Mouse (Mus musculus) limb, embryonic 12.5 days (tissue): ENCODE data around the gene Ift172. TPM values are rescaled to one million over a fixed set of nuclear protein-coding genes. Genes with fewer than 3 reads are reported as not detected.
A peak's percentile ranks its signal among the peaks of the same experiment; 100 is the strongest.

ENCODE experiments used
- ATAC-seq: fragments of 200-750 bp; cut with Nextera tagmentation; 2 replicates; pipeline ENCODE4 v1.8.0; 2017; ENCODE audit warnings: low read depth, moderate TSS enrichment; ENCODE audit not compliant: insufficient number of reproducible peaks, insufficient read depth, low FRiP score, low TSS enrichment
- H3K27ac ChIP-seq: fragments of 300-500 bp; sonication (generic); 2 replicates; pipeline ENCODE4 v1.5.1; 2016; ENCODE audit warnings: mild to moderate bottlenecking, moderate library complexity
- H3K27me3 ChIP-seq: fragments of 300-500 bp; sonication (generic); 2 replicates; pipeline ENCODE4 v1.6.1; 2016; ENCODE audit warnings: mild to moderate bottlenecking, moderate library complexity
- H3K36me3 ChIP-seq: fragments of 300-500 bp; sonication (generic); 2 replicates; pipeline ENCODE4 v1.6.1; 2016; ENCODE audit warnings: mild to moderate bottlenecking, moderate library complexity
- H3K4me1 ChIP-seq: fragments of 300-500 bp; sonication (generic); replicated peaks from 2 replicates; pipeline ENCODE4 v1.6.1; 2016
- H3K4me2 ChIP-seq: fragments of 300-500 bp; sonication (generic); 2 replicates; pipeline ENCODE4 v1.6.1; 2016; ENCODE audit warnings: mild to moderate bottlenecking, moderate library complexity
- H3K4me3 ChIP-seq: fragments of 300-500 bp; sonication (generic); replicated peaks from 2 replicates; pipeline ENCODE4 v1.5.1; 2016; ENCODE audit warnings: mild to moderate bottlenecking
- H3K9ac ChIP-seq: fragments of 300-500 bp; sonication (generic); replicated peaks from 2 replicates; pipeline ENCODE4 v1.6.1; 2016; ENCODE audit warnings: mild to moderate bottlenecking, moderate library complexity
- H3K9me3 ChIP-seq: fragments of 300-500 bp; sonication (generic); 2 replicates; pipeline ENCODE4 v1.6.1; 2016; ENCODE audit warnings: mild to moderate bottlenecking, moderate library complexity
- WGBS: fragments of 180-500 bp; shearing (Covaris S2); methylation state at CpG from one replicate; pipeline ENCODE4 v1.1.7; 2016; 5-methylcytosine and 5-hydroxymethylcytosine counted together
- polyA plus RNA-seq: library from polyadenylated mRNA; unstranded; fragments of >200 nt; fragmentation: Nextera tagmentation; extraction: Ambion mirVana; gene quantifications from 2 replicates; pipeline ENCODE4 v1.2.1, GENCODE M21; 2016

The Ift172 gene
- polyA plus RNA-seq, 1 experiment from 2014 or later = 55.4 TPM

DNA sequence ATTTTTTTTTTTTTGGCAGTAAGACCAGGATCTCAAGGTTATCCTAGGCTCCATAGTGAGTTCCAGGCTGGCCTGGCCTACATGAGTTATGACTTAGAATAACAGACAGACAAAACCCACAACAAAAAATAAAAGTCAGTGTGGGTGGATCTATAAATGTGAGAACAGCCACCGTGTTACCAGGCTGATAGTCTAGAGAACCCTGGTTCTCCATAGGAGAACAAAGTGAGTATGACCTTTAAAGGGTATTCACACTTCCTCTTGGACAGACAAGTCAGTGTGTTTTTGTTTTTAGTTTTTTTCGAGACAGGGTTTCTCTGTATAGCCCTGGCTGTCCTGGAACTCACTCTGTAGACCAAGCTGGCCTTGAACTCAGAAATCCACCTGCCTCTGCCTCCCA is 34.9 kb downstream of the Ift172 start:
- peaks cover 84% of the 10 kb centered on the region for H3K36me3 ChIP-seq

GRCm38 (mm10) chr5:31255381-31255780 is 35.5 kb downstream of the Ift172 start:
- WGBS = 84% methylated on average over 2 of the region's 2 CpGs
- no peak for ATAC-seq
- no peaks in the 10 kb centered on the region for H3K27me3 ChIP-seq
- peaks cover 34% of the 10 kb centered on the region for H3K4me1 ChIP-seq
- H3K4me3 ChIP-seq = no peak overlapping the region
- H3K4me2 ChIP-seq = no peak overlapping the region
- no peak overlapping the region for H3K9ac ChIP-seq
- H3K36me3 ChIP-seq = peaks cover 84% of the 10 kb centered on the region
- H3K9me3 ChIP-seq = no peaks in the 10 kb centered on the region
- no peak overlapping the region for H3K27ac ChIP-seq

More for the DNA sequence above, 34.9 kb downstream of the Ift172 start:
- WGBS = 86% methylated on average over 2 of the region's 2 CpGs
- H3K9ac ChIP-seq = no peak overlapping the region
- H3K27me3 ChIP-seq = no peaks in the 10 kb centered on the region
- ATAC-seq = no peak
- peaks cover 28% of the 10 kb centered on the region for H3K4me1 ChIP-seq
- H3K9me3 ChIP-seq = no peaks in the 10 kb centered on the region
- no peak overlapping the region for H3K27ac ChIP-seq
- H3K4me3 ChIP-seq = no peak overlapping the region
- H3K4me2 ChIP-seq = no peak overlapping the region

- Histone ChIP-seq H3K4me1 (peaks cover 35% of the 10 kb centered on the region), H3K9ac (no peak overlapping the region), H3K27me3 (no peaks in the 10 kb centered on the region), H3K4me2 (no peak overlapping the region), H3K4me3 (no peak overlapping the region), H3K36me3 (peaks cover 84% of the 10 kb centered on the region), H3K9me3 (no peaks in the 10 kb centered on the region), H3K27ac (no peak overlapping the region)
- 86% methylated on average over 8 of the region's 8 CpGs for WGBS
- no peak for ATAC-seq
These were observed 36.0 kb downstream of the Ift172 start for GRCm38 (mm10) chr5:31254901-31255300.

DNA sequence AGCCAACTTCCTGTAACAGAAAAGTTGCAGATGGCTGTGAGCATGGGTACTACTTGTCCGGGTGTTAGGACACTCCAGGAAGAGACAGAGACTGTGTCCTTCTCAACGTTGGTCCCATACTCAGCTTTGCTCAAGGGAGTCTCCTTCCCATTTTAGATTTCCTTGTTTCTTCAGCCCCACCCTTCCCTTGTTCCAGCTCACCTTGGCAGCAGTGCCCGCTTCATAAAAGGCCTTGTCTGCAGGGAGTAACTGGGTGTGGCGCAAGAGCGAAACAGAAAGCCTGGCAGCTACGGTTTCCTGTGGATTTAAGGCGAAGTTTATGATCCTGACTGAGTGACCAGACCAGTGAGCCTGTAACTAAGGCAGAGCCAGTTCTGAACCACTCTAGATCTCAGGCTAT is 36.5 kb downstream of the Ift172 start:
- no peaks in the 10 kb centered on the region for H3K27me3 ChIP-seq
- H3K4me3 ChIP-seq = no peak overlapping the region
- no peak for ATAC-seq
- WGBS = 80% methylated on average over 7 of the region's 7 CpGs
- no peak overlapping the region for H3K27ac ChIP-seq
- no peaks in the 10 kb centered on the region for H3K9me3 ChIP-seq
- no peak overlapping the region for H3K4me2 ChIP-seq
- no peak overlapping the region for H3K9ac ChIP-seq
- H3K36me3 ChIP-seq = peaks cover 84% of the 10 kb centered on the region
- peaks cover 35% of the 10 kb centered on the region for H3K4me1 ChIP-seq

- no peak overlapping the region for H3K4me2 ChIP-seq
- H3K9ac ChIP-seq = no peak overlapping the region
- no peak overlapping the region for H3K4me3 ChIP-seq
- H3K4me1 ChIP-seq = peaks cover 35% of the 10 kb centered on the region
- no peaks in the 10 kb centered on the region for H3K27me3 ChIP-seq
- H3K9me3 ChIP-seq = no peaks in the 10 kb centered on the region
- peaks cover 84% of the 10 kb centered on the region for H3K36me3 ChIP-seq
- 95% methylated on average over 8 of the region's 8 CpGs for WGBS
- H3K27ac ChIP-seq = peak overlapping the region; percentile 84
- no peak for ATAC-seq
These were observed 37.1 kb downstream of the Ift172 start for GRCm38 (mm10) chr5:31253806-31254205.

DNA sequence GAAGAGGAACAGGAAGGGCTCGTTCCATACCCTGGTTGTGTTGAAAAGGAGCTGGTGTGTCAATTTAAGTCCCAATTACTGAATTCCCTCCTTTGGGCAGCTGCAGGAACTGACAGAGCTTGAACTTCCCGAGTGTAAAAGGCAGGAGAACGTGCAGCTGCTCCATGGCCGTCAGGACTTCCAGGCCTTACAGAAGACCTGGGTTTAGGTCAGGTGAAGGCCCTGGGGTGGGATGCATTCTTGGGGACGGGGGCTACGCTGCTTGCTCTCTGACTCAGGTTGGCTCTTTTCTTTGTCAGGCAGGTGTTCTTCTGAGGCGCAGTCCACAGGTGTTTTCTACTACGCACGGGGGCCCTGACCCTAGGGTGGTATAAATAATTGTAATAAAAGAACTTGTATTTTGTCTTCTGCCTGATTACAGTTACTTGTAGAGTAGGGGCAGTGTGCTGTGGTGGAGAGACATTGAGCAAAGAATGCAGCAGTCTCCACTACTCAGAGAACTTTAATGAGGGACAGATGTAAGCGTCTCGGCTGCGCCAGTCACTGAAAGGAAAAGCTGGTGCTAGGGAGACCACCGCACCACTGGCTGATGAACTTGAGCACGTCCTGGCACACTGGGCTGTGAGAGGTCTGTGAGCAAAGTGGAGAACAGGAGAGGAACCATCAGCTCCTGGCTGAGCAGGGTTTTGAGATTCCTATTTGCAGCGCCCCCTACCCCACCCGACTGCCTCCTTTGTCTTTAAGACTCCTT is 37.9 kb downstream of the Ift172 start:
- no peaks in the 10 kb centered on the region for H3K27me3 ChIP-seq
- H3K36me3 ChIP-seq = peaks cover 87% of the 10 kb centered on the region
- H3K4me3 ChIP-seq = no peak overlapping the region
- H3K9me3 ChIP-seq = no peaks in the 10 kb centered on the region
- H3K27ac ChIP-seq = peak overlapping the region; percentile 84
- 49% methylated on average over 16 of the region's 16 CpGs for WGBS
- H3K4me2 ChIP-seq = peak overlapping the region; percentile 18
- H3K9ac ChIP-seq = no peak overlapping the region
- H3K4me1 ChIP-seq = peaks cover 35% of the 10 kb centered on the region
- ATAC-seq = peak; percentile 2; the same call in 1 of the 2 replicates

DNA sequence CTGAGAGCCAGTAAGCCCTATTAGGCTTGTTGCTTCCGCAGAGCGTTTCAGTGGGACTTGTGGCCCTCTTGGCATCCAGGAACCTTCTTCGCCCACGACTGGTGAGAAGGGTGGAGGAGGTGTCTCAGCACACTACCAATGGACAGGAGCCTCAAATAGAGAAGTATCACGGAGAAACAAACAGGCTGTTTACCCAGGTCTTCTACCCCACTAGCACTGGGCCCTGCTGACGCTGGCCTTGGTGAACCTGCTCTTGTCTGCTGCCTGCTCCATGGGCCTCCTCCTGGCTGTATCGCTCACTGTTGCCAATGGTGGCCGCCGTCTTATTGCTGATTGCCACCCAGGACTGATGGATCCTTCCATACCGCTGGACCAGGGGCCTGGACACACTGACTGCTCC is 38.8 kb downstream of the Ift172 start:
- Histone ChIP-seq H3K4me1 (peaks cover 35% of the 10 kb centered on the region), H3K9ac (peak overlapping the region; percentile 59), H3K4me3 (peak overlapping the region; percentile 45), H3K27ac (peak overlapping the region; percentile 84), H3K36me3 (peaks cover 88% of the 10 kb centered on the region), H3K9me3 (no peaks in the 10 kb centered on the region), H3K4me2 (peak overlapping the region; percentile 64), H3K27me3 (no peaks in the 10 kb centered on the region)
- 38% methylated on average over 10 of the region's 10 CpGs for WGBS
- no peak for ATAC-seq

- 3% methylated on average over 47 of the region's 47 CpGs for WGBS
- peak; percentile 61 for ATAC-seq
These were observed 39.3 kb downstream of the Ift172 start, which contains the start of gene Krtcap3 for GRCm38 (mm10) chr5:31251541-31252101. Gene Krtcap3, plus strand, starts transcription at chr5:31251691.

GRCm38 (mm10) chr5:31250716-31251115 is 40.2 kb downstream of the Ift172 start:
- ATAC-seq = no peak
- Histone ChIP-seq H3K4me1 (peaks cover 35% of the 10 kb centered on the region), H3K9ac (peak overlapping the region; percentile 59; the same call in 1 of the 2 replicates), H3K9me3 (no peaks in the 10 kb centered on the region), H3K4me2 (peak overlapping the region; percentile 64), H3K27ac (peak overlapping the region; percentile 67; the same call in 1 of the 2 replicates), H3K36me3 (peaks cover 91% of the 10 kb centered on the region), H3K27me3 (no peaks in the 10 kb centered on the region), H3K4me3 (0 out of 2 replicates have a peak overlapping the region, but pooled peaks have one; percentile 45)
- WGBS = 38% methylated on average over 4 of the region's 4 CpGs

More at GRCm38 (mm10) chr5:31251541-31252101, 39.3 kb downstream of the Ift172 start, which contains the start of gene Krtcap3:
- peaks cover 91% of the 10 kb centered on the region for H3K36me3 ChIP-seq
- H3K27ac ChIP-seq = peak within 1 kb of the TSS; percentile 84
- H3K4me1 ChIP-seq = peaks cover 35% of the 10 kb centered on the region
- peak within 1 kb of the TSS; percentile 64 for H3K4me2 ChIP-seq
- peak within 1 kb of the TSS; percentile 59 for H3K9ac ChIP-seq
- H3K27me3 ChIP-seq = no peaks in the 10 kb centered on the region
- peak within 1 kb of the TSS; percentile 45 for H3K4me3 ChIP-seq
- H3K9me3 ChIP-seq = no peaks in the 10 kb centered on the region

GRCm38 (mm10) chr5:31242191-31242590 is 48.7 kb downstream of the Ift172 start:
- Histone ChIP-seq H3K36me3 (peaks cover 36% of the 10 kb centered on the region), H3K9me3 (no peaks in the 10 kb centered on the region), H3K4me2 (peak overlapping the region; percentile 90), H3K4me3 (peak overlapping the region; percentile 95), H3K4me1 (peaks cover 11% of the 10 kb centered on the region), H3K27ac (no peak overlapping the region), H3K9ac (peak overlapping the region; percentile 96), H3K27me3 (no peaks in the 10 kb centered on the region)
- 33% methylated on average over 10 of the region's 10 CpGs for WGBS
- ATAC-seq = no peak

GRCm38 (mm10) chr5:31241522-31242034 is 49.3 kb downstream of the Ift172 start:
- 2% methylated on average over 13 of the region's 13 CpGs for WGBS
- peaks cover 1% of the 10 kb centered on the region; the same call in 1 of the 2 replicates for H3K9me3 ChIP-seq

More at GRCm38 (mm10) chr5:31241522-31242034, 49.3 kb downstream of the Ift172 start:
- Histone ChIP-seq H3K36me3 (peaks cover 30% of the 10 kb centered on the region), H3K4me3 (peak overlapping the region; percentile 95), H3K4me1 (peaks cover 11% of the 10 kb centered on the region), H3K4me2 (peak overlapping the region; percentile 90), H3K9ac (peak overlapping the region; percentile 96), H3K27ac (peak overlapping the region; percentile 97), H3K27me3 (no peaks in the 10 kb centered on the region)
- ATAC-seq = no peak
